Comparison of ENCODE assay signal across 11 mouse cellular contexts in genomic region chr1:174172605-174173004, GRCm38 (mm10). TPM values are rescaled to one million over a fixed set of nuclear protein-coding genes. Genes with fewer than 3 reads are reported as not detected.
A peak's percentile ranks its signal among the peaks of the same experiment; 100 is the strongest.
DNase-seq lines count a peak whose midpoint lies in the region; ATAC-seq lines count a peak whose summit lies in the region.
"Had no signal": no experiment of that assay in that cellular context is flagged by ENCODE, and none has a peak within 500 bp of the region (broad histone marks: within the 10 kb centered on the region; RNA-seq: fewer than 3 reads in every experiment).

Gene Spta1, plus strand, starts transcription at chr1:174172776.

- no peak within 1 kb of the TSS for H3K4me2 ChIP-seq in hindbrain, embryonic 14.5 days (replicated peaks)
- H3K4me2 ChIP-seq in heart, embryonic 13.5 days, result peak within 1 kb of the TSS; percentile 57
- H3K4me2 ChIP-seq: lung, embryonic 15.5 days had no signal

- peak; percentile 21 for DNase-seq in hindbrain, embryonic 10.5 days (ENCODE audit: low spot score)
- DNase-seq in hindbrain, embryonic 14.5 days (ENCODE audit: low spot score), result no peak
- DNase-seq in c-Kit-positive CD71-positive TER-119-negative erythroid progenitor cells, embryonic 14.5 days (ENCODE audit: low read depth), result peak; percentile 82
- no peak for DNase-seq in thymus, postnatal 4 days
- DNase-seq in ovary, postnatal 14 days (ENCODE audit: low spot score), result no peak
- no peak for DNase-seq in left cerebral cortex, postnatal 14 days (ENCODE audit: low spot score in 2 of 2)
- DNase-seq: cerebellum, postnatal 36 days had no signal

- no peak for ATAC-seq in hindbrain, embryonic 14.5 days (ENCODE audit: low FRiP score)
- peak; percentile 79; the same call in 1 of the 2 replicates for ATAC-seq in heart, embryonic 13.5 days (ENCODE audit: extremely low read depth, insufficient number of reproducible peaks, low FRiP score, low TSS enrichment)
- peak; percentile 83 for ATAC-seq in megakaryocyte progenitor cell, adult 5-6 weeks (replicated peaks; ENCODE audit: poor library complexity)

- no peaks in the 10 kb centered on the region for H3K36me3 ChIP-seq in hindbrain, embryonic 10.5 days
- H3K36me3 ChIP-seq in hindbrain, embryonic 14.5 days (replicated peaks; ENCODE audit: control insufficient read depth, insufficient read depth), result no peaks in the 10 kb centered on the region
- H3K36me3 ChIP-seq in heart, embryonic 13.5 days, result no peaks in the 10 kb centered on the region
- H3K36me3 ChIP-seq: lung, embryonic 15.5 days had no signal

- H3K27ac ChIP-seq in hindbrain, embryonic 10.5 days, result peak within 1 kb of the TSS; percentile 13; the same call in 1 of the 2 replicates
- H3K27ac ChIP-seq in hindbrain, embryonic 14.5 days, result no peak within 1 kb of the TSS
- H3K27ac ChIP-seq in heart, embryonic 13.5 days (replicated peaks), result peak within 1 kb of the TSS; percentile 78
- H3K27ac ChIP-seq: lung, embryonic 15.5 days had no signal

- peaks cover 6% of the 10 kb centered on the region; the same call in 1 of the 2 replicates for H3K4me1 ChIP-seq in hindbrain, embryonic 10.5 days (replicated peaks)
- no peaks in the 10 kb centered on the region for H3K4me1 ChIP-seq in hindbrain, embryonic 14.5 days (replicated peaks; ENCODE audit: control insufficient read depth, insufficient read depth, low read length)
- H3K4me1 ChIP-seq in heart, embryonic 13.5 days, result peaks cover 19% of the 10 kb centered on the region
- H3K4me1 ChIP-seq: lung, embryonic 15.5 days had no signal

- H3K9ac ChIP-seq in hindbrain, embryonic 14.5 days, result no peak within 1 kb of the TSS
- H3K9ac ChIP-seq in heart, embryonic 13.5 days, result no peak within 1 kb of the TSS
- H3K9ac ChIP-seq: lung, embryonic 15.5 days had no signal

- no peaks in the 10 kb centered on the region for H3K27me3 ChIP-seq in hindbrain, embryonic 10.5 days (ENCODE audit: insufficient read depth, poor library complexity, severe bottlenecking)
- H3K27me3 ChIP-seq in hindbrain, embryonic 14.5 days (ENCODE audit: control insufficient read depth, insufficient read depth, low read length), result no peaks in the 10 kb centered on the region
- no peaks in the 10 kb centered on the region for H3K27me3 ChIP-seq in heart, embryonic 13.5 days (replicated peaks)
- H3K27me3 ChIP-seq: lung, embryonic 15.5 days had no signal

- intact Hi-C loops in left cerebral cortex, postnatal 14 days (cut with DNase I), result no loop called here

- WGBS in hindbrain, embryonic 10.5 days, result 28% methylated on average over 3 of the region's 3 CpGs
- WGBS in hindbrain, embryonic 14.5 days, result 15% methylated on average over 3 of the region's 3 CpGs
- 12% methylated on average over 3 of the region's 3 CpGs for WGBS in heart, embryonic 13.5 days

- H3K4me3 ChIP-seq in hindbrain, embryonic 10.5 days, result no peak within 1 kb of the TSS
- no peak within 1 kb of the TSS for H3K4me3 ChIP-seq in hindbrain, embryonic 14.5 days (replicated peaks; ENCODE audit: low read length)
- H3K4me3 ChIP-seq in heart, embryonic 13.5 days, result peak within 1 kb of the TSS; percentile 39
- H3K4me3 ChIP-seq: lung, embryonic 15.5 days had no signal

- no peaks in the 10 kb centered on the region for H3K9me3 ChIP-seq in hindbrain, embryonic 10.5 days
- H3K9me3 ChIP-seq in hindbrain, embryonic 14.5 days (ENCODE audit: control insufficient read depth, low read length), result no peaks in the 10 kb centered on the region
- no peaks in the 10 kb centered on the region for H3K9me3 ChIP-seq in heart, embryonic 13.5 days
- H3K9me3 ChIP-seq: lung, embryonic 15.5 days had no signal

RNA-seq across cellular contexts. Expression of gene Spta1, which starts in this region (rescaled TPM):
- polyA plus RNA-seq in hindbrain, embryonic 10.5 days (2016; fragmentation: Nextera tagmentation; extraction: Ambion mirVana), result 0.78 and 1.5 TPM in 2 replicates
- 0.12 and 0.37 TPM in 2 replicates for polyA plus RNA-seq in hindbrain, embryonic 14.5 days (2014; fragmentation: Nextera tagmentation; extraction: Ambion mirVana)
- polyA plus RNA-seq in heart, embryonic 13.5 days (2015; fragmentation: Nextera tagmentation; extraction: Ambion mirVana), result 2.4 TPM in 2 replicates
- total RNA-seq in megakaryocyte progenitor cell, adult 5-6 weeks (2015), result 1.3 and 4.1 TPM in 2 replicates
- total RNA-seq in megakaryocyte progenitor cell, adult 5-6 weeks (2017), result 5.9 and 9.9 TPM in 2 replicates
- under 1 TPM; 0.19 to 0.24 TPM for total RNA-seq in left cerebral cortex, postnatal 14 days (2021)
- polyA plus RNA-seq: C2C12 had no signal

Comparison
In these comparisons a context has a peak if more than half of its experiments do, and no peak if none do; other contexts are left out.
1. DNase-seq: peak in hindbrain, embryonic 10.5 days (single experiment) and c-Kit-positive CD71-positive TER-119-negative erythroid progenitor cells, embryonic 14.5 days (single experiment); none in hindbrain, embryonic 14.5 days (single experiment), thymus, postnatal 4 days (single experiment), ovary, postnatal 14 days (single experiment) and left cerebral cortex, postnatal 14 days (0 of 2).